Mouse (Mus musculus) adrenal gland (tissue): ENCODE measurements around the gene Tmem209.

Experiments used
- intact Hi-C: fragments of 180-260 bp; cut with DNase I; formaldehyde crosslinking; loops from one replicate; pipeline ENCODE4 v1.15.1; 2025

Gene Tmem209

GRCm38 (mm10) chr6:30465586-30465985 lies 44.0 kb downstream of the Tmem209 start:
- intact Hi-C loops, result no loop called here

- intact Hi-C loops, result no loop called here
These were observed 46.8 kb downstream of the Tmem209 start for GRCm38 (mm10) chr6:30462822-30463221.

DNA sequence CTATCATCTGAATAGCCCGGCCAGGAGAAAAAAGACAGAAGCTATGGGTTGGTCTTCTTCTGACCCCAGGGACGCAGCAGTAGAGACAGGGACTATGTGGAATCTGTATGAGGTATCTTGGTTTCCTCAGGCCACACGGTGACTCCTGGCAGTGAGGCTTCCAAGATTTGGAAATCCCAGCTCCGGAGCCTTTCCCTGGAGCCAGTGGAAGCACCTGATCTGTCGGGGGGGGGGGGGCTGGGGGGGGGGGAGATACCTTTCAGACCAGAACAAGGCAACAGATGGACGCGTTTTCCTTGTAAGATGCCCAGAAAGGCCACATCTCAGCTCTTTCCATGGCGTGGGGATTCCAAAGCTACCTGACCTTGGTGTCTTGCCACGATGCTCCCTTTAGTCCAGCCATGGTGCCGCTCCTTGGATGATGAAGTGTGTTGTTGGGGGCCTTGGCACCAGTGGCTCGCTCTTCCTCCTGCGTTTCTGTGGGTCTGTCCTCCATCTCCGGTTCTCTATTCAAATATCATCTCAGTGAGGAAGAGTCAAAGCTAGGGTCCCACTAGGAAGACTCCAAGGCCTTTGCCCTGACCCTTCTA lies 47.7 kb downstream of the Tmem209 start:
- intact Hi-C loops, result loop anchor here (2.0 kb wide), 1 partner anchor 57 kb away; no protein-coding TSS in a partner anchor

- intact Hi-C loops, result loop anchor here (2.0 kb wide), 1 partner anchor 56 kb away; no protein-coding TSS in a partner anchor
These were observed 48.7 kb downstream of the Tmem209 start for GRCm38 (mm10) chr6:30460750-30461446.

DNA sequence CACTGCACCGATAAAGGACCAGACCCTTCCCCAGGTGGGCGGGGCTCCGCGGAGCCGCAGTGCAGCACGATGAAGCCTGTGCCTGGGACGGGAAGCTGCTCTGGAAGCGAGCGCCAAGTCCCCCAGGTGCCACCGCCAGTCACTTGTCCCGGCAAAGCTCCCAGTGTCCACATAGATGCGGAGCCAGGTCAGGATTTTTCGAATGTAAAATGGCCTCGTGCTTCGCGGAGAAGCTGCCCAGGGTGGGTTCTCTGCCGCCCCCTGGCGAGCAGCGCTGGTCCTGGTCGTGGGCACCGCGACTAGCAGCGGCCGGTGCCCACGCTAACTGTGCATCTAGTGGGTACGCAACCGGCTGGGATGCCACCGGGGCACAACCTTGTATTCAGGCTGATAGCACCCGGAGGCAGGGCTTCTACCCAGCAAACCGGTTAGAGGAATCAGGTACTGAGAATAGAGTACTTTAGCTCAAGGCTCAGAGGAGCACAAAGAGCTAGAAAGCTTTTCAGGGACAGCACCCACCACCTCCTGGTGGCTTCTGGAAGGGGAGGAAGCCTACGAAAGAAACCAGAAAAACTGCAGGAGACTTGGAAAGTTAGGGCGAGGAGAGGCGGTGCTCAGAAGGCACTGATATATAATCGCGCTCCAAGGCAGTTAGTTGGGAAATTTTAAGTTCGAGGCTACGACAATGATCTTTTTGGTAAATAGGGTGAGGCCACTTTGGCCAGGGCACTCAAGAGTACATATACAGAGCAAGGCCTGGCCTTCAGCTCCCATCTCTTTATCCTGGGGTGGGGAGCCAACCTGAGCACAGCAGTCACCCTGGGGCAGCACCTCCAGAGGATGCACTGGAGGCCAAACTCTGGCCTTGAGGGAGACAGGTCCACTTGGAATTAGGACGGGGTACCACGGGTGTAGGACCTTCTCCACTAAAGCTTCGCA lies 49.5 kb downstream of the Tmem209 start:
- intact Hi-C loops, result loop anchor here (2.0 kb wide), 1 partner anchor 55 kb away; no protein-coding TSS in a partner anchor

DNA sequence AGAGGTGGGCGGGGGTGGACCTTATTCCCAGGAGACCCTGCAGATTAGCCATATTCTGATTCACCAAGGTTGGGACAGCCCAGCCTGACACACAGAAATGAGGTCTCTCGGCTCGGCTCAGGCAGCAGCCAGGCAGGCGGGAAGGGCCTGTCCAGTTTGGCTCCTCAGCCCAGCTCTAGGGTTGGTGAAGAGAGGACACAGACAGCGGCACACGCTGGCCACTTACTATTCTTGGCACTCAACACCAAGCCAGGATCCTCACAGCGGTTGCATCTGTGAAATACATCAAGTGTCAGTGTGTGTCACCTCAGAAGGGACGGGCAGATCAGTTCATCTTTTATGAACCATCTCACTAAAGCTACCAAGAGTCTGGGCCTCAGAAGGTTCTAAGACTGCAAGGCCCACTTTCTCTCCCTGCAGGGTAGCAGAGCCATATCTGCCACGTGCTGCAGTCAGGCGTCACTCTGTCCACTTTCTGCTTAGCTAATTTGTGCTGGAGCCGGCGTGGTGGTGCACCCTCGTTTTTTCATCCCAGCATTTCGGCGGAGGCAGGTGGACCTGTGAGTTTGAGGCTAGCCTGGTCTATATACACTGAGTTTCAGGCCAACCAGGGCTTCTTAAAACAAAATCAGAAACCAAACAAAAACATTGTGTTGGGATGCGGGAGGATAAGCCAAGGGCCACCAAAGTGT lies 50.4 kb downstream of the Tmem209 start:
- intact Hi-C loops, result no loop called here

DNA sequence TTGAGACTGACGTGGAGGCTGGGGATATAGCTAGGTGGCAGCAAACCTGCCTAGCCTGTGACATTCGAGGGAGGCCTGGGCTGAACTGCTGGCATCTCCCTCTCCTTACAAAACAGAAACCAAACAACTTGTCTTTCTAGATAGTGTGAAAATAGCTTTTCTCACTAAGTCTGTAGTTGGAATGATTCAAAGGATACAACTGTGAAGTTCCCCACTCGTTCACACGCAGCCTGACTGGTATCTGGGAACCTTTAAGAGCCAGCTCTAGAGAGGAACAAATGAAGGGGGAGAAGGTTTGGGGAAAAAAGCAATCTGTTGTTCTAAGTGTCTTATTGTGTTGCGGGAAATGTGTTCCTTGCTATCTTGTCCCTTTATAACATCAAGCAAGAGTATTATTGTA lies 51.0 kb downstream of the Tmem209 start:
- intact Hi-C loops, result no loop called here

DNA sequence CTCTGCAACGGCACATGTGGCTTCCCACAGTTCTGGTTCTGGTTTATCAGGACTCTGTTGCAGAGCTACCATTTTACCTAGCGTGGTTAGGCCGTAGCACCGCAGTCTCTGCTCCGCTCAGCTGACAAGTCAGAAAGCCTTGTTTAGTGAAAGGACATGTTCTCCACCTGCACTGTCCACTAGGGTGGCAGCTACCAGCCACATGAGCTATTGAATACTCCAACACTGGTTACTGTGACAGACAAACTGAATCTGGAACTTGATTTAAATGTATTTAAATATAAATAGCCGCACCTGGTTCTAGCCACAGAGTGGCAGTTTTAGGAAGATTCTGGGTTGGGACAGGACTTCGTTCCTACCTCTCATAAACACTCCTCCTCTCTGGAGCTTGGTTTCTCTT lies 52.6 kb downstream of the Tmem209 start:
- intact Hi-C loops, result no loop called here

DNA sequence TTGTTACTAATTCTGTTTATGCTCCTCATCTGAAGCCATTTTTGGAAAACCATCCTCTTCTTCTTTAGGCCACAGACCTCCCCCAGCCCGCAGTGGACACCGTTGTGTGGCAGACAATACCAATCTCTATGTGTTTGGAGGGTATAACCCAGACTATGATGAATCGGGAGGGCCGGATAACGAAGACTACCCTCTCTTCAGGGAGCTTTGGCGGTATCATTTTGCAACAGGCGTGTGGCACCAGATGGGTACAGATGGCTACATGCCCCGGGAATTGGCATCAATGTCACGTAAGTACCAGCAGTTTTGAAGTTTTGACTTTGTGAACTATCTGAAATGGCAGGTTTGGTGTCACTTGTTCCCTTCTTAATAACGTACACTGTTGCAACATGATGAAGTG lies 70.0 kb downstream of the Tmem209 start:
- intact Hi-C loops, result no loop called here

DNA sequence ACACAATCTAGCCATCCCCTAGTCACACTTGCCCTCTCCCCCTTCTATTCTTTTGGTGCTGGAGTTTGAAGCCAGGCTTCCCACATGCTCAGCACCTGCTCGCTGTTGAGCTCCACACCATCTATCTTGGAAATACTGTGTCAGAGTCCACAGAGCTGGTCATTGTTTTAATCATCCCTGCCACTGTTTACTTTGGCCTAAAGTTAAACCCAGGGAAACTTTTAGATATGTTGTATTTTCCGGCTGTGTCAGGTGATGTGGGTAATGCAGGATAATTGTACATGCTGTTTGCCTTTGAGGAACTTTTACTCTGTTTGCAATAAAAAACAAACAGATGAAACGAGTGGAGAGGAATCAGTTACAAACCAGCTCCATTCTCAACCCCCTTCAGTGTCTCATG lies 72.5 kb downstream of the Tmem209 start:
- intact Hi-C loops, result no loop called here

DNA sequence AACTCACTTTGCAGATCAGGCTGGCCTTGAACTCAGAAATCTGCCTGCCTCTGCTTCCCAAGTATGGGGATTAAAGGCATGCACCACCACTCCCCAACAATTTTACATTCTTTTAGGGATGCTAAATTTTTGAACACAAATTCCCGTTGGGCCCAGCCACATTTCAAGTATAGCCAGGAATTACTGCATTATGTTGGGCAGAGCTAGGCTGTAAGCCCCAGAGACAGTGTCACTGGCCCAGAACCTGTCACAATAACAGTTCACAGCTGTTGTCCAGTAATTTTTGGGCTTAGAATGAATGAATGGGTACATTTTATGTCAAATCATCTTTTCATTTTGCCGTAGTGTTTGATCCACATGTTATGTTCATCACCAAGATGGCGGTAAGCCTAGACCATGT lies 73.1 kb downstream of the Tmem209 start:
- intact Hi-C loops, result no loop called here

GRCm38 (mm10) chr6:30432461-30433192 lies 77.0 kb downstream of the Tmem209 start:
- intact Hi-C loops, result loop anchor here (2.0 kb wide), 1 partner anchor 64 kb away; no protein-coding TSS in a partner anchor
